Mouse (Mus musculus): ENCODE results near the gene Scrt2.

Gene Scrt2

DNA sequence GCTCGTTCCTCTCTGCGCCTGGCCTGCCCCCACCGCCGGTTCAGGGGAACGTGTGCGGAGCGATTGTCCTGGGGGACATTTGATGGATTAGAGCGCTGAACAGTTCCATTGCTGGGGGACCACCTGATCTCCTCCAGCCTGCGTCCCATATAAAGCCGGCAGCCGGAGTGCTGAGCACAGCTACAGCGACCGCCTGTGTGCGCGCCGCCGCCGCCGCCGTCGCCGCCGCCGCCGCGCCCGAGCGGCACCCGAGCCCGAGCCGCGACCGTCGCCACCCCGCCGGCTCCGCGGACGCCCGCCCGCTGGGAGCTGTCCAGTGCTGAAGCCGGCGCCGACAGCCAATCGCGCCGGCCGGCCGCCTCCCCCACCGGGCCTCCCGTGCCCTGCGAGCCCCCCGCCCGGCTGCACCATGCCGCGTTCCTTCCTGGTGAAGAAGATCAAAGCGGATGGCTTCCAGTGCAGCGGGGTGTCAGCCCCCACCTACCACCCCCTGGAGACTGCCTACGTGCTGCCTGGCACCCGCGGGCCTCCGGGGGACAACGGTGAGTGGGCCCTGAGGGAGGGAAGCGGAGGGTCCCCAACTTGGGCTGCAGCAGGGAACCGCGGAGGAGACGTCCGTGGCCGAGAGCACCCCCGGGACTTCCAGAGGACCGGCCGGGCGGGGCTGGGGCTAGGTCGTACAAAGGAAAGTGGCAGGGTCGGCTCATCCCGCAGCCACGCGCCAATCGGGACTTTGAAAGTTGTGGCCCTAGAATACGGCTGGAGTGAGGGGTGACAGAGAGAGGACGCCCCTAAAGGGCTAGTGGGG, 516 bp downstream of the Scrt2 start:
- peak; percentile 44 to 50 for DNase-seq (ENCODE audit: low spot score in 2 of 2)

GRCm38 (mm10) chr2:152082456-152083285, 1.3 kb downstream of the Scrt2 start:
- peak in 1 of 2 experiments; percentile 2 for DNase-seq (ENCODE audit: low spot score in 2 of 2)

- peak in 1 of 2 experiments; percentile 5 for DNase-seq (ENCODE audit: low spot score in 2 of 2)
Measured at GRCm38 (mm10) chr2:152083411-152083810, 2.1 kb downstream of the Scrt2 start.

GRCm38 (mm10) chr2:152084298-152084697, 3.0 kb downstream of the Scrt2 start:
- no peak for DNase-seq (ENCODE audit: low spot score in 2 of 2)

GRCm38 (mm10) chr2:152085414-152085813, 4.1 kb downstream of the Scrt2 start:
- no peak for DNase-seq (ENCODE audit: low spot score in 2 of 2)

GRCm38 (mm10) chr2:152086451-152086850, 5.1 kb downstream of the Scrt2 start:
- no peak for DNase-seq (ENCODE audit: low spot score in 2 of 2)

GRCm38 (mm10) chr2:152087111-152087510, 5.8 kb downstream of the Scrt2 start:
- DNase-seq (ENCODE audit: low spot score in 2 of 2): no peak

GRCm38 (mm10) chr2:152089078-152089477, 7.7 kb downstream of the Scrt2 start:
- DNase-seq (ENCODE audit: low spot score in 2 of 2): peak in 1 of 2 experiments; percentile 74

DNA sequence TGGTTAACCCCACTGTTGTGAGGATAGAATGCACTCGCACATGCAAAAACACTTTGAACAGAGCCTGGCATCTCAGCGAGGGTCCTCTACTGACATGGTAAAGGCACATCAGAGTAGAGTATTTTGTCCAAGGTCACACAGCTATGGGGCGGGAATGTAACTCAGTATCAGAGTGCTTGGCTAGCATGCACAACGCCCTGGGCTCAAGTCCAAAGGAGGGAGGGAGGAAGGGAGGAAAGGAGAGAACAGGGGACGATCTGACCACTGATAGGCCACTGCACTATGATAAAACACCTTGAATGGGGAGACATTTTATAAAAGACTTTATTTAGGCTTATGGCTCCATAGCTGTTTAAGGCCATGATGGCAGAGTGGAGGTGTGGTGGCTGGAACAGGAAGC, 8.3 kb downstream of the Scrt2 start:
- DNase-seq (ENCODE audit: low spot score in 2 of 2): no peak

DNA sequence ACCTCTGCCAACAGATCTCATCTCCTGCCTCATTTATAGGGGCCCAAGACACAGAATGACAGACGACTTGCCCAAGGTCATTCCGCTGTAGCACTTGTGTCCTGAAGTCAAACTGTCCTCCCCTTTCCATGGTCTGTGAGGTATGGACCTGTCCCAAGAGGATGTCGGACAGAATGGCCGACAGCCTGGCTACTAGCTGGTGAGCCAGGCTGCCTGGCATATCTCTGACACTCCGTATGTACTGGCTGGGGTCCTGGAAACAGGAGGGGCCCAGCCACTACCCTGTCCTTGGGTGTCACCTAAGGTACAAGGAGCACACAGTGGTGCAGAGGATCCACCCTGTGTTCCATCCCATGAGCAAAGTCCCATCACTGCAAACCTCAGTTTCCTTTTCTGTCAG, 9.2 kb downstream of the Scrt2 start:
- no peak for DNase-seq (ENCODE audit: low spot score in 2 of 2)

- no peak for DNase-seq (ENCODE audit: low spot score in 2 of 2)
Measured at GRCm38 (mm10) chr2:152091342-152092056, 10.2 kb downstream of the Scrt2 start.

- DNase-seq (ENCODE audit: low spot score in 2 of 2): no peak
Measured at GRCm38 (mm10) chr2:152092927-152093326, 11.6 kb downstream of the Scrt2 start.

DNA sequence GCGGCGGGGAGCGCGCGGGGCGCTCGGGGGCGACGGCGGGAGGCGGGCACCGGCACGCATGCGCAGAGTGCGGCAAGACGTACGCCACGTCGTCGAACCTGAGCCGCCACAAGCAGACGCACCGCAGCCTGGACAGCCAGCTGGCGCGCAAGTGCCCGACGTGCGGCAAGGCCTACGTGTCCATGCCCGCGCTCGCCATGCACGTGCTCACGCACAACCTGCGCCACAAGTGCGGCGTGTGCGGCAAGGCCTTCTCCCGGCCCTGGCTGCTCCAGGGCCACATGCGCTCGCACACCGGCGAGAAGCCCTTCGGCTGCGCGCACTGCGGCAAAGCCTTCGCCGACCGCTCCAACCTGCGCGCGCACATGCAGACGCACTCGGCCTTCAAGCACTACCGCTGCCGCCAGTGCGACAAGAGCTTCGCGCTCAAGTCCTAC, 12.0 kb downstream of the Scrt2 start:
- DNase-seq (ENCODE audit: low spot score in 2 of 2): no peak

- DNase-seq (ENCODE audit: low spot score in 2 of 2): no peak
Measured at GRCm38 (mm10) chr2:152094856-152095545, 13.7 kb downstream of the Scrt2 start.

GRCm38 (mm10) chr2:152096922-152097321, 15.6 kb downstream of the Scrt2 start:
- DNase-seq (ENCODE audit: low spot score in 2 of 2): no peak

- no peak for DNase-seq (ENCODE audit: low spot score in 2 of 2)
Measured at GRCm38 (mm10) chr2:152097916-152098315, 16.6 kb downstream of the Scrt2 start.

GRCm38 (mm10) chr2:152099538-152099937, 18.2 kb downstream of the Scrt2 start:
- no peak for DNase-seq (ENCODE audit: low spot score in 2 of 2)

GRCm38 (mm10) chr2:152101761-152102160, 20.4 kb downstream of the Scrt2 start:
- peak in 1 of 2 experiments; percentile 49 for DNase-seq (ENCODE audit: low spot score in 2 of 2)

DNA sequence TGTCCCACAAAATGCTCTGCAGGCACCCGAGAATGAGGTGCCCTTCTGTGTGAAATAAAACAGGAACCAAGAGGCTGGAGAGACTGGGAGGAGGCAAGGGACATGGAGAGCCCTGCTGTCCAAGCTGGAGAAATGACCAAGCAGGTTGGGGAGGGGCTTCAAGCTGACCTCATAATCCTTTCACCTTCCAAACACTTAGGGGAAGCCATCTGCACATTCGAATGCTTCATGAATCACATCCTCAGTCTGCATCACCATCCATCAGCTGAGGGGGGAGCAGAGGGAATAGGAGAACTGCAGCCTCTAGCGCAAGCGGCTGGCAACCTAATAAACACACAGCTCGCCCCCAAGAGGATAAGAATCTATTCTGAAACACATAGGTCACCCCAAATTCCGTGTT, 21.0 kb downstream of the Scrt2 start:
- no peak for DNase-seq (ENCODE audit: low spot score in 2 of 2)

- no peak for DNase-seq (ENCODE audit: low spot score in 2 of 2)
Measured at GRCm38 (mm10) chr2:152104711-152105317, 23.5 kb downstream of the Scrt2 start.
